Mouse (Mus musculus) forebrain, embryonic 15.5 days (tissue): ENCODE measurements around the gene Neurl2. TPM values are rescaled to one million over a fixed set of nuclear protein-coding genes. Genes with fewer than 3 reads are reported as not detected.
A peak's percentile ranks its signal among the peaks of the same experiment; 100 is the strongest.
"Not testable (repeated sequence)": the region's sequence is repeated elsewhere in the genome, so short reads cannot be mapped to it uniquely, and the experiment has no call there.

Source experiments
- ATAC-seq: fragments of 200-750 bp; cut with Nextera tagmentation; replicated peaks from 2 replicates; pipeline ENCODE4 v1.8.0; 2017; ENCODE audit warnings: mild to moderate bottlenecking, moderate TSS enrichment, moderate library complexity
- H3K27ac ChIP-seq: fragments of 300-500 bp; sonication (generic); replicated peaks from 2 replicates; pipeline ENCODE4 v1.5.1; 2015; ENCODE audit warnings: mild to moderate bottlenecking, inconsistent platforms
- H3K27me3 ChIP-seq: fragments of 300-500 bp; sonication (generic); 2 replicates; pipeline ENCODE4 v1.6.1; 2015; ENCODE audit warnings: inconsistent platforms
- H3K36me3 ChIP-seq: fragments of 300-500 bp; sonication (generic); 2 replicates; pipeline ENCODE4 v1.6.1; 2015; ENCODE audit warnings: mild to moderate bottlenecking, inconsistent platforms
- H3K4me1 ChIP-seq: fragments of 300-500 bp; sonication (generic); 2 replicates; pipeline ENCODE4 v1.6.1; 2015; ENCODE audit warnings: inconsistent platforms
- H3K4me2 ChIP-seq: fragments of 300-500 bp; sonication (generic); replicated peaks from 2 replicates; pipeline ENCODE4 v1.6.1; 2015; ENCODE audit warnings: mild to moderate bottlenecking, inconsistent platforms
- H3K4me3 ChIP-seq: fragments of 300-500 bp; sonication (generic); 2 replicates; pipeline ENCODE4 v1.5.1; 2015; ENCODE audit warnings: mild to moderate bottlenecking, inconsistent platforms
- H3K9ac ChIP-seq: fragments of 300-500 bp; sonication (generic); replicated peaks from 2 replicates; pipeline ENCODE4 v1.6.1; 2015; ENCODE audit warnings: mild to moderate bottlenecking, inconsistent platforms
- H3K9me3 ChIP-seq: fragments of 300-500 bp; sonication (generic); 2 replicates; pipeline ENCODE4 v1.6.1; 2016; ENCODE audit warnings: inconsistent platforms
- WGBS: fragments of 180-500 bp; shearing (Covaris S2); methylation state at CpG from one replicate; pipeline ENCODE4 v1.1.7; 2015; ENCODE audit warnings: mixed read lengths; 5-methylcytosine and 5-hydroxymethylcytosine counted together
- polyA plus RNA-seq: library from polyadenylated mRNA; unstranded; fragments of >200 nt; fragmentation: Nextera tagmentation; extraction: Ambion mirVana; gene quantifications from 2 replicates; pipeline ENCODE4 v1.2.1, GENCODE M21; 2015

Gene Neurl2
- polyA plus RNA-seq, 1 experiment from 2014 or later = 6.5 TPM

- Histone ChIP-seq H3K4me3 (peak overlapping the region; percentile 60), H3K27ac (peak overlapping the region; percentile 77), H3K4me1 (peaks cover 28% of the 10 kb centered on the region), H3K4me2 (peak overlapping the region; percentile 73), H3K9ac (peak overlapping the region; percentile 64), H3K36me3 (peaks cover 18% of the 10 kb centered on the region; the same call in 1 of the 2 replicates), H3K27me3 (no peaks in the 10 kb centered on the region), H3K9me3 (no peaks in the 10 kb centered on the region)
- ATAC-seq = no peak
- 2% methylated on average over 21 of the region's 21 CpGs for WGBS
These were observed 27.9 kb downstream of the Neurl2 start for GRCm38 (mm10) chr2:164805332-164805718.

GRCm38 (mm10) chr2:164804533-164805331 is 28.5 kb downstream of the Neurl2 start, which contains the start of the genes Acot8 and Zswim3:
Acot8 (minus strand) TSS chr2:164804882.
Zswim3 (plus strand) TSS chr2:164805098.
- peak; percentile 97 for ATAC-seq
- Histone ChIP-seq H3K27me3 (no peaks in the 10 kb centered on the region), H3K36me3 (peaks cover 19% of the 10 kb centered on the region; the same call in 1 of the 2 replicates), H3K4me1 (peaks cover 28% of the 10 kb centered on the region), H3K9ac (peak within 1 kb of the TSS; percentile 64), H3K4me2 (peak within 1 kb of the TSS; percentile 73), H3K9me3 (no peaks in the 10 kb centered on the region), H3K27ac (peak within 1 kb of the TSS; percentile 77), H3K4me3 (peak within 1 kb of the TSS; percentile 60)
- under 1% methylated on average over 47 of the region's 47 CpGs for WGBS

- Histone ChIP-seq H3K4me3 (peak overlapping the region; percentile 60), H3K27ac (peak overlapping the region; percentile 74; the same call in 1 of the 2 replicates), H3K9me3 (no peaks in the 10 kb centered on the region), H3K4me1 (peaks cover 28% of the 10 kb centered on the region), H3K9ac (peak overlapping the region; percentile 61), H3K27me3 (no peaks in the 10 kb centered on the region), H3K36me3 (peaks cover 17% of the 10 kb centered on the region; the same call in 1 of the 2 replicates), H3K4me2 (peak overlapping the region; percentile 61)
- no peak for ATAC-seq
- 43% methylated on average over 1 of the region's 1 CpGs for WGBS
These were observed 29.3 kb downstream of the Neurl2 start for GRCm38 (mm10) chr2:164803921-164804313.

- no peaks in the 10 kb centered on the region for H3K9me3 ChIP-seq
- no peaks in the 10 kb centered on the region for H3K27me3 ChIP-seq
- peak overlapping the region; percentile 61 for H3K4me2 ChIP-seq
- H3K4me3 ChIP-seq = peak overlapping the region; percentile 60
- H3K27ac ChIP-seq = no peak overlapping the region
- H3K4me1 ChIP-seq = peaks cover 28% of the 10 kb centered on the region
- H3K36me3 ChIP-seq = peaks cover 16% of the 10 kb centered on the region
- H3K9ac ChIP-seq = peak overlapping the region; percentile 61
- WGBS = 95% methylated on average over 16 of the region's 16 CpGs
- no peak for ATAC-seq
These were observed 29.9 kb downstream of the Neurl2 start for GRCm38 (mm10) chr2:164803201-164803920.

- ATAC-seq = no peak
- peaks cover 15% of the 10 kb centered on the region for H3K4me1 ChIP-seq
- H3K27ac ChIP-seq = no peak overlapping the region
- H3K27me3 ChIP-seq = no peaks in the 10 kb centered on the region
- no peaks in the 10 kb centered on the region for H3K9me3 ChIP-seq
- H3K36me3 ChIP-seq = peaks cover 32% of the 10 kb centered on the region
- H3K9ac ChIP-seq = no peak overlapping the region
- 89% methylated on average over 13 of the region's 13 CpGs for WGBS
- no peak overlapping the region for H3K4me2 ChIP-seq
- H3K4me3 ChIP-seq = no peak overlapping the region
These were observed 32.8 kb downstream of the Neurl2 start for GRCm38 (mm10) chr2:164800252-164801004.

GRCm38 (mm10) chr2:164798554-164798953 is 34.7 kb downstream of the Neurl2 start:
- H3K4me2 ChIP-seq, ATAC-seq, H3K4me3 ChIP-seq, H3K27me3 ChIP-seq, H3K9ac ChIP-seq, H3K27ac ChIP-seq, H3K9me3 ChIP-seq, H3K4me1 ChIP-seq: not testable (repeated sequence)
- 86% methylated on average over 6 of the region's 6 CpGs for WGBS
- H3K36me3 ChIP-seq = peaks cover 37% of the 10 kb centered on the region

GRCm38 (mm10) chr2:164795868-164796267 is 37.4 kb downstream of the Neurl2 start:
- no peak overlapping the region for H3K27ac ChIP-seq
- H3K9ac ChIP-seq = no peak overlapping the region
- no peak for ATAC-seq
- 89% methylated on average over 4 of the region's 4 CpGs for WGBS
- H3K27me3 ChIP-seq = no peaks in the 10 kb centered on the region
- H3K36me3 ChIP-seq = peaks cover 51% of the 10 kb centered on the region
- H3K4me1 ChIP-seq = no peaks in the 10 kb centered on the region
- H3K4me2 ChIP-seq = no peak overlapping the region
- H3K4me3 ChIP-seq = no peak overlapping the region
- H3K9me3 ChIP-seq = no peaks in the 10 kb centered on the region

- no peak overlapping the region for H3K27ac ChIP-seq
- H3K4me3 ChIP-seq = no peak overlapping the region
- peak; percentile 65 for ATAC-seq
- 27% methylated on average over 5 of the region's 5 CpGs for WGBS
- H3K36me3 ChIP-seq = peaks cover 51% of the 10 kb centered on the region
- no peaks in the 10 kb centered on the region for H3K27me3 ChIP-seq
- no peaks in the 10 kb centered on the region for H3K4me1 ChIP-seq
- no peaks in the 10 kb centered on the region for H3K9me3 ChIP-seq
- H3K4me2 ChIP-seq = no peak overlapping the region
- no peak overlapping the region for H3K9ac ChIP-seq
These were observed 39.0 kb downstream of the Neurl2 start for GRCm38 (mm10) chr2:164794293-164794692.

GRCm38 (mm10) chr2:164793772-164794171 is 39.5 kb downstream of the Neurl2 start:
- H3K9me3 ChIP-seq = no peaks in the 10 kb centered on the region
- 96% methylated on average over 2 of the region's 2 CpGs for WGBS
- no peak overlapping the region for H3K27ac ChIP-seq
- no peaks in the 10 kb centered on the region for H3K4me1 ChIP-seq
- no peaks in the 10 kb centered on the region for H3K27me3 ChIP-seq
- H3K4me2 ChIP-seq = no peak overlapping the region
- no peak overlapping the region for H3K4me3 ChIP-seq
- H3K36me3 ChIP-seq = peaks cover 51% of the 10 kb centered on the region
- no peak for ATAC-seq
- no peak overlapping the region for H3K9ac ChIP-seq

- Histone ChIP-seq H3K9me3 (no peaks in the 10 kb centered on the region), H3K9ac (no peak overlapping the region), H3K27me3 (no peaks in the 10 kb centered on the region), H3K4me2 (no peak overlapping the region), H3K36me3 (peaks cover 48% of the 10 kb centered on the region), H3K27ac (no peak overlapping the region), H3K4me1 (no peaks in the 10 kb centered on the region), H3K4me3 (no peak overlapping the region)
- no peak for ATAC-seq
- WGBS = 89% methylated on average over 3 of the region's 3 CpGs
These were observed 40.0 kb downstream of the Neurl2 start for GRCm38 (mm10) chr2:164793236-164793635.

- no peak overlapping the region for H3K4me2 ChIP-seq
- no peaks in the 10 kb centered on the region for H3K4me1 ChIP-seq
- H3K27ac ChIP-seq = no peak overlapping the region
- H3K9ac ChIP-seq = no peak overlapping the region
- H3K4me3 ChIP-seq = no peak overlapping the region
- 94% methylated on average over 12 of the region's 12 CpGs for WGBS
- no peaks in the 10 kb centered on the region for H3K27me3 ChIP-seq
- H3K9me3 ChIP-seq = no peaks in the 10 kb centered on the region
- no peak for ATAC-seq
- peaks cover 44% of the 10 kb centered on the region for H3K36me3 ChIP-seq
These were observed 40.7 kb downstream of the Neurl2 start for GRCm38 (mm10) chr2:164792400-164793190.
